Mouse (Mus musculus): ENCODE measurements around the gene Prl7a2.

Prl7a2 gene

GRCm38 (mm10) chr13:27667936-27668335 lies at the start of gene Prl7a2:
Gene Prl7a2, minus strand, starts transcription at chr13:27668036.
- no peak for DNase-seq (ENCODE audit: low spot score in 2 of 2)

GRCm38 (mm10) chr13:27716636-27717035 lies 48.8 kb upstream of the Prl7a2 start, which contains the start of gene Prl7d1:
Gene Prl7d1, minus strand, starts transcription at chr13:27716736.
- no peak for DNase-seq (ENCODE audit: low spot score in 2 of 2)

- DNase-seq (ENCODE audit: low spot score in 2 of 2), result no peak
Observed at GRCm38 (mm10) chr13:27706521-27706920, 38.7 kb upstream of the Prl7a2 start.

- no peak for DNase-seq (ENCODE audit: low spot score in 2 of 2)
Observed at GRCm38 (mm10) chr13:27660747-27661146, 7.1 kb downstream of the Prl7a2 start.

GRCm38 (mm10) chr13:27642393-27642792 lies 25.4 kb downstream of the Prl7a2 start, which contains the start of gene Prl7a1:
Gene Prl7a1, minus strand, starts transcription at chr13:27642493.
- no peak for DNase-seq (ENCODE audit: low spot score in 2 of 2)

- no peak for DNase-seq (ENCODE audit: low spot score in 2 of 2)
Observed at GRCm38 (mm10) chr13:27610482-27610881, 57.4 kb downstream of the Prl7a2 start, which contains the start of gene Prl7b1. Gene Prl7b1, minus strand, starts transcription at chr13:27610582.
